Mouse (Mus musculus): ENCODE data around the gene Isg20l2. TPM values are rescaled to one million over a fixed set of nuclear protein-coding genes. Genes with fewer than 3 reads are reported as not detected.

Gene Isg20l2
- 10 to 100 TPM; 37.4 to 39.6 TPM for total RNA-seq (2023)

DNA sequence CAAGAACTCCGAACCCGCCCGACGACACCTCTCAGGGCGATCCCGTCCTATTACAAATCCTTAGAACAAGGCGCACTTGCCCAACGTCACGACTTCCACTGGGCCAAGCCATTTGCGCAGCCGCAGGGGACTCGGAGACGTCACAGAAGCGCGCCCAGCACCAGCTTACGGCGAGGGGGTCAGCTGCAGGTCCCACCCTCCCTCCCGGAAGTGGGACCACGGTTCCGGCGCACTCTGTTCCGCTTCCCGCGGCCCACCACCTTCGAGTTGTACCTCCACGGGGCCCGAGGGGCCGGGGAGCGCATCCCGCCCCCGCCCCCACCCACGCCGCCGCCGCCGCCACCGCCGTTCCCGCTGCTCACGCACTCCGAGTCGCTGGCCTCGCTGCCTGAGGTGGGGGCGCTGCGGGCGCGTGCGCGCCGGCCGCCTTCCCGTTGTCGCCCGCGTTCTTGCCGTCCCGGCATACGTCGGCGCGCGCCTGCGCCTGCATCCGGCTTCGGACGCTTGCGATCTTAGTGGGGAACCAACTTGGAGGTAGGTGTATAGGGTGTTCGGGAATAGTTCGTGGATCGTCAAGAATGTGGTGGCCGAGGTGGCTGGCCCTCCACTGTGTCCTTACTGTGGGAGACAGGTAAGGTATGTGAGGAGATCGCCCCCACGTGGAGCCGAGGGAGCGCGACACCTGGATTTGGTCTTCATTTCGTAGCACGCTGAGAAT is at the start of gene Isg20l2, which contains the start of gene Rrnad1:
Gene Isg20l2 (plus strand): TSS at position 237 of the 718 bp plus-strand sequence.
Gene Rrnad1 (minus strand): TSS at position 640 of the 718 bp plus-strand sequence.

GRCm38 (mm10) chr3:87885281-87886003 is 44.7 kb upstream of the Isg20l2 start, which contains the start of gene Prcc:
Gene Prcc, minus strand, starts transcription at chr3:87885608.

DNA sequence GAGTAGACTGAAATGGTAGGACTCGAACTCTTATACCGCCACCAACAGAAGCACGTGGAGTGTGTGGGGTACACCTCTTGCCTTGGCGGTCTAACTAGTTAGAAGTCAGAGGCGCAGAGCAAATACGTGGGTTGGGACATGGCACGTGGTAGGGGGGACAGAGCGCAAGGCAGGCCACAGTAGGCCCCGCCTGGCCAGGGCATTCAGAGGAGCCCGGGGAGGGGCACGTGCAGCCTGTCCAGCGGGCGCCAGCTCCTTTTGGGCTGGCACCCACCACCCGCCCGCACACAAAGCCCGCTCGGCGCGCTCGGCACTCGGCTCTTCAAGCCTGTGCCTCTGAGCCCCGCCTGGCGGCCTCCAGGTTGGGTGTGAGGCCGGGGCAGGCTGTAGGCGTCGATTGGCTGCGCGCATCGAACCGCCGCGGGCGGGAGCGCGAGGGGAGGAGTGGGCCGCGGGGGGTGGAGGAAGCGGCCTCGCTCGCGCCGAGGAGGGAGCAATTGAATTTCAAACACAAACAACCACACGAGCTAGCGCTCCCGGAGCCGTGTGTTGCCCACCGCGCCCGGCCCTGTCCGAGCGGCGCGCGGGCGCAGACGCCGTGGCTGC is 24.1 kb upstream of the Isg20l2 start, which contains the start of gene Hdgf:
Gene Hdgf (plus strand): TSS at position 442 of the 606 bp plus-strand sequence.

GRCm38 (mm10) chr3:87919336-87920108 is 10.6 kb upstream of the Isg20l2 start, which contains the start of gene Mrpl24:
Gene Mrpl24, plus strand, starts transcription at chr3:87919506.

GRCm38 (mm10) chr3:87948378-87949265 is 18.5 kb downstream of the Isg20l2 start, which contains the start of gene Crabp2:
Gene Crabp2, plus strand, starts transcription at chr3:87948666.

DNA sequence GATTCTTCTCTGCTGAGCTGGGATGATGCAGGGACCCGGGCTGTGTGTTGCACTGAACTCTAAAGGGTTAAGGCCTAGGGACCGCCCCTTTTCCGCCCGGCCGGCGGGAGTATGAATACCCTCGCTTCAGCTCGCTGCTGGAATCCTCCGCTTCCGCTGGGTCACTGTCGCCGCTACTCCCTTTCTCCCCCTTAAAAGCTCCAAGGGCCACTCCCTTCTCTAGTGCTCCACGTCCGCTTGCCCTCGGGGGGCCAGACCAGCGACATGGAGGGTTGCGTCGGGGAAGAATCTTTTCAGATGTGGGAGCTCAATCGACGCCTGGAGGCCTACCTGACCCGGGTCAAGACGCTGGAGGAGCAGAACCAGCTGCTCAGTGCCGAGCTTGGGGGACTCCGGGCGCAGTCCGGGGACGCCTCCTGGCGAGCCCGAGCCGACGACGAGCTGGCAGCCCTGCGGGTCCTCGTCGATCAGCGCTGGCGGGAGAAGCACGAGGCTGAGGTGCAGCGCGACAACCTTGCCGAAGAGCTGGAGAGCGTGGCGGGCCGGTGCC is 40.9 kb downstream of the Isg20l2 start, which contains the start of gene Nes:
Gene Nes (plus strand): TSS at position 140 of the 550 bp plus-strand sequence.

Other genes starting within 250 kb of the Isg20l2 start
- gene Lrrc71, start 181.7 kb upstream of the Isg20l2 start, total RNA-seq (2023) = not detected
- gene Ntrk1, start 135.2 kb upstream of the Isg20l2 start, total RNA-seq (2023) = not detected
- gene Insrr, start 133.4 kb upstream of the Isg20l2 start, total RNA-seq (2023) = not detected
- gene Pear1, start 106.0 kb upstream of the Isg20l2 start, total RNA-seq (2023) = 1 to 10 TPM in 1 of 2 experiments, under 1 TPM in 1; 0.81 to 1.4 TPM
- 1 to 10 TPM in 1 of 2 experiments, under 1 TPM in 1; 0.79 to 1.8 TPM for gene Sh2d2a, start 83.6 kb upstream of the Isg20l2 start, total RNA-seq (2023)
- gene Prcc, start 44.7 kb upstream of the Isg20l2 start, total RNA-seq (2023) = 10 to 100 TPM; 36.3 to 37.0 TPM
- gene Hdgf, start 24.0 kb upstream of the Isg20l2 start, total RNA-seq (2023) = 10 to 100 TPM; 88.9 to 90.8 TPM
- gene Mrpl24, start 10.8 kb upstream of the Isg20l2 start, total RNA-seq (2023) = 10 to 100 TPM; 91.3 to 92.4 TPM
- gene Rrnad1, start 403 bp downstream of the Isg20l2 start, total RNA-seq (2023) = 10 to 100 TPM; 16.2 to 17.6 TPM
- 1 to 10 TPM in 1 of 2 experiments, under 1 TPM in 1; 0.88 to 2.1 TPM for gene Crabp2, start 18.4 kb downstream of the Isg20l2 start, total RNA-seq (2023)
- gene Nes, start 40.8 kb downstream of the Isg20l2 start, total RNA-seq (2023) = under 1 TPM; 0.16 to 0.18 TPM
- gene Bcan, start 69.9 kb downstream of the Isg20l2 start, total RNA-seq (2023) = not detected
- not detected for gene Hapln2, start 97.3 kb downstream of the Isg20l2 start, total RNA-seq (2023)
- 1 to 10 TPM; 4.7 to 4.8 TPM for gene Gpatch4, start 112.8 kb downstream of the Isg20l2 start, total RNA-seq (2023)
- 10 to 100 TPM; 30.1 to 38.1 TPM for gene Naxe, start 128.2 kb downstream of the Isg20l2 start, total RNA-seq (2023)
- not detected for gene Ttc24, start 148.0 kb downstream of the Isg20l2 start, total RNA-seq (2023)
- gene Iqgap3, start 151.7 kb downstream of the Isg20l2 start, total RNA-seq (2023) = under 1 TPM; 0.68 to 0.91 TPM
- 100 to 1,000 TPM; 186 to 217 TPM for gene Mef2d, start 212.1 kb downstream of the Isg20l2 start, total RNA-seq (2023)

Measured in monocyte, adult 59 days (primary cell).